Mouse (Mus musculus) thymus, postnatal 14 days (tissue): ENCODE measurements around the gene Aip.
"Not testable (repeated sequence)": the region's sequence is repeated elsewhere in the genome, so short reads cannot be mapped to it uniquely, and the experiment has no call there.

ENCODE experiments used
- DNase-seq: peaks from one replicate; pipeline ENCODE4 v3.0.0; 2021

The Aip gene

DNA sequence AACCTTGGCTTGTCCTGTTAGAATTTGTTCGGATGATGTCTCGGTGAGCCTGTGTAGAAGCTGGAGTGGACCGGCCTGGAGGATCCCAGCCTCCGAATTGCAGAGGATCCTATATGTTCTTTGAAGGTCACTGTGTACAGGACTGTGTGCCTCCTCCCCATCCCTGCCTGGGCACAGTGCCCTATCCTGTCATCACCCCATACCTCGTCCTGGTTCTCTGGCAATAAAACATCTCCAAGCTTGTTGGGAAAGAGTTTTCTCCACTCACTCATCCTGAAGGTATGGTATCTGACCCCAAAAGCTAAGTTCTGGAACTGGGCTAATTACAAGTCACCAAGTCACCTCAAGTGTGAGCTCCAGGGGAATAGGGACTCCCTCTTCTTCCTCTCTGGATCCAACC lies 38.6 kb downstream of the Aip start:
- DNase-seq: no peak

DNA sequence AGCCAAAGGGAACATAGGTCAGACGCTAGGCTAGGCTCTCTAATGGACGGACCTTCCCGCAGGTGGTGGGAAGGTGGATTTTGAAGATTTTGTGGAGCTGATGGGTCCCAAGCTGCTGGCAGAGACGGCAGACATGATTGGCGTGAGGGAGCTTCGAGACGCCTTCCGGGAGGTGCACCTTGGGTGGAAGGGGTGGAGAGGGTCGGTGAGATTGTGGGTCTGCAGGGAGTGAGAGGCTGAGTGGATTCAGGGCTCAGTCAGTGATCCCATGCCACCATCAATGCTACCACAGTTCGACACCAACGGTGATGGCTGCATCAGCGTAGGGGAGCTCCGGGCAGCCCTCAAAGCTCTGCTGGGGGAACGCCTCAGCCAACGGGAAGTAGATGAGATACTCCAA lies 39.5 kb downstream of the Aip start:
- DNase-seq: no peak

DNA sequence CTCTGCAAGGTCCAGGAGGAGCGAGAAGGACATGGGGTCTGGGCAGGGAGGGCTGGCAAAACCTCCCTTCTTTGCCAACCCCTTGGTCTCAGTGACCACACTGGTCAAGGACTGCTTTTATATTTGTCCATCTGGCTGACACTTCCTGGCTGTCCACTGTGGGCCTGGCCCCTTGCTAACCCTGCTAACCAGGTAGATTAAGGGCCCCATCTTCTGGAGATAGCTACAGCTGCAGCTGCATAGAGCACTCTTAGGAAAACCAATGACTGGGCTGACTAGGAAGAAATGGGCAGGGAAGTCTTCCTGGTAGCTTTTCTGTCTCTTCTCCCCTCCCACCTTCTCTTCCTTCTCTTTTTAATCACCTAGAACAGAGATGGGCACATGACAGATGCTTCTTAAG lies 40.7 kb downstream of the Aip start:
- no peak for DNase-seq

DNA sequence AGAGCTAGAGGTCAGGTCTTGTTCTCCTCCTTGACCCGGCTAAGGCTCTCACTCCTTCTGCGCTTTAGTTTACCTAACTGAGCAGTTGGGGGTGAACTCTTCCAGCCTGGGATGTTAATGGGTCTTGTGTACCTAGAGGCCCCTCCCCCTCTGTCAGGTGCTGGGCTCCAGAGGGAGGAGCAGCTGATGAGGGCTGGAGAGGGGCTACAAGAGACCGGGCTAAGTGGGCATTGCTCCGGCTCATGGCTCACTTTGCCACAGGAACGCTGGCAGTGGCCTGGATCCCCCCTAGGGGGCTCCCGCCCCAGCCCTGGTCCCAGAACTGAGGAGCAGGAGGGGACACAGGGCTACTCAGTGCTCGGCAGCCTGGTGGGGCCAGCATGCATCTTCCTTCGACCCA lies 41.8 kb downstream of the Aip start:
- no peak for DNase-seq

DNA sequence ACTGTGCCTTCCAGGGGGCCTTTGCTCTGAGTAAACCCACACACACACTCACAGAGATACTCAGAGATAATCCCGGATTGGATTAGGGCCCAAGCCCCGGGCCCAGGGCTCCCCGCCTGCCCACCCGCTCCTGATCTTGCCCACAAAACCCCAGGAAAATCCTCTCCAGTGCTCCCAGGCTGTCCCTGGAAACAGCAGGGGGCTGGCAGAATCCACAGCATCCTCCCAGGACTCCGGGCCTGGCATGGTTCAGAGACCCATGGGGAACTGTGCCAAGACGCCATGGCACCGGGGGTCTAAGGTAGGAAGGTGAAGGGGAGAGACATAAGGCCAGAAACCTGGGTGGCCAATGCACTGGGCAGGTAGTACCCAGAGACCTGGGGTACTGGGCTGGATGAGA lies 42.3 kb downstream of the Aip start:
- DNase-seq: no peak

DNA sequence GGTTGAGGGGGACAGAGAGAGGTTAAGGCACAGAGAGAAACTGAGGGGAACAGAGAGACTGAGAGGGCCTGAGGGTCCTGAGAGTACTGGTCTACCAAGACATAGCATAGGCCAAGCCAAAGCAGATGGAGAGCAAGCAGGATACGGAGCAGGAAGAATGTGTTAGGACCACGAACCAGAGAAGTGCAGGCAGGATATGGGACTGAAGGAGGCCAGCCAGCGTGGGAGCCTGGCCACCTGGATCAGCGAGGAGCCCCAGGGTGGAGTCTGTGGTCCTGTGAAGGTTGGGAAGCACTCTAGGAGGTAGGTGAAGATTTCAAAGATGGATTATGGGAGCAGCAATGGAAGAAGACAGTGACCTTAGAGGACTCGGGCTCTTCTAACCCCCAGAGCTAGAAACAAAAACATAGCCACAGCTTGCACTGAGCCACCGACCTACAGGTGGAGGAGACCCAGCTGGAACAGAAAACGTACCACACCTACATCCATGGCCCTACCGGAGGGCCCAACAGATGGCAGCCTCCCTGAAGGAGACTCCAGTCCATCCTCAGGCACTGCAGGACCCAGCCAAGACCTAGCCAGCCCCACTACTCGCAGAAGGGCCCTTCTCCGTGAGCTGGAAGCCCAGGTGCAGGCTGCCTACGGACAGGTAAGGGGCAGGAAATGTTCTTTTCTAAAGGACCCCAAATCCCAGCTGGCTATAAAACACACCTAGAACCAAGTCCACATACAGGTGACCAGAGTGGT lies 43.3 kb downstream of the Aip start:
- no peak for DNase-seq

DNA sequence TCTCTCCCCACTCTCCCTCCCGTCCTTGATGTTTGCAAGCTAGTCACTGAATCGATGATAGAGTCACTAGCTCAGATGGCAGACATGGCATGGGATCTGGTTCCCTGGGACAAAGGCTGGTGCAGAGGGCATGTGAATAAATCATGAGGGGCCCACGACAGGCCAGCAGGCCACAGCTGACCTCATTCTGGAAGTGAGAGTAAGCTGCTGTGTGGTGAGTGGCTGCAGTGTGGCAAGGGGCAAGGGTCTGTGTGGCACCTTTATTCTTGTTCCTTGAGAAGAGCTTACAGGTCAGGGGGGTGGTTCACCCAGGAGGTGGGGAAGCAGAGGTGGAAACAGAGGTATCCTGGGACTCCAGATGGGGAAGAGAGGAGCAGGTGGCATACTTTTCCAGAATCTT lies 44.3 kb downstream of the Aip start, which contains the start of gene Cabp2:
Cabp2 (plus strand) TSS at position 185 of the 400 bp plus-strand sequence.
- no peak for DNase-seq

DNA sequence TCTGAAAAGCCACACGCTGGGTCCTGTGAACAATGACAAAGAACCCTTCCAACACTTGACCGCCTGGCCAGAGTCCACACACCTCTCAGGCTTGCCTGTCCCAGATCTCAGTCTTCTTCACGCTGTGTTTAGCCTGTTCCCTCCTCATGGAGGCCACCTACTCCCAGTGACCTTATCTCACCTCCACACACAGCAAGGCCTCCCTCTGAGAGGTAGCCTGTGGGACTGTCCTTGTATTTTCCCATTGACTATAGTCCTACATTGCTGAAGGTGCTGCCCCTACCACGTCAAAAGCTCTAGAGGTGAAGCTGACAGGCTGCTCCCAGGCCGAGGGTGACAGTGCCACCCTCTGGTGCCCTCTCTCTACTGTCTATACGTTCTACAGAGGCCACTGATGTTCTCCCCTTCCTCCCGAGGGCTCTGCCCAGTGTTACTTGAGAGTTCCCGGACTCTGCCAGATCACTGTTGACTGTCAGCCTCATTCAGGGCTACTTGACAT lies 45.1 kb downstream of the Aip start:
- no peak for DNase-seq

DNA sequence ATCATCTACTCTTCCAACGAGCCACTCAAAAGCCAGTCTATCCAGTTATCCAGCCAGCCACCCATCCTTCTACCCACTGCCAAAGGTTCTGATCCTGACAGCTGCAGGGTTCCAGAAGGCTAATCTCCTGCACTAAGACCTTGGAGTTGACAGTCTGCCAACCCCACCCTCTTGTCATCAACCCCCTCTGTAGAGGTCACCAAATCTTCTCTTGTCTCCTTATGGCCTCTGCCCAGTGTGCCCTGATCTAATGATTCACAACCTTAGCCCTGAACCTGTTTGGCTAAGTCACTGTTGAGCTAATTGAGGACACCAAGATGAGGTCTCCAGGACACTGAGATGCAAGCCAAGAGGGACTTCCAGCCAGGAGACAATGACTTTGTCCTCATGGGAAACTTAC lies 46.1 kb downstream of the Aip start:
- DNase-seq: no peak

DNA sequence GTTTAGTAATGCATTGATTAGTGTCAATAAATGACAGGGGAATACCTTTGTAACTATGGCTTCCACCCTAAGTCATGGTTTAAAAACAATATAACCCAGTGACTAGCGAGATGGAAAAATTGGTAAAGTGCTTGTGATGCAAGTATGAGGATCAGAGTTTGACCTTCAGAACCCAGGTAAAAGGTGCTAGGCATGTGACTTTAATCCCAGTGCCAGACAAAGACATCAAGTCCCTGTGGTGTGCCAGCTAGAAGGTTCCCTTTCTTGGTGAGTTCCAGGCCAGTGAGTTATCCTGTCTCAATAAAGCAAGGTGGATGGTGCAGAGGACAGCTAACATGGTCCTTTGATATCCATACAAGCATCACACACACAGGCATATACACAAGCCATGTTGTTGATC lies 50.1 kb downstream of the Aip start:
- no peak for DNase-seq

DNA sequence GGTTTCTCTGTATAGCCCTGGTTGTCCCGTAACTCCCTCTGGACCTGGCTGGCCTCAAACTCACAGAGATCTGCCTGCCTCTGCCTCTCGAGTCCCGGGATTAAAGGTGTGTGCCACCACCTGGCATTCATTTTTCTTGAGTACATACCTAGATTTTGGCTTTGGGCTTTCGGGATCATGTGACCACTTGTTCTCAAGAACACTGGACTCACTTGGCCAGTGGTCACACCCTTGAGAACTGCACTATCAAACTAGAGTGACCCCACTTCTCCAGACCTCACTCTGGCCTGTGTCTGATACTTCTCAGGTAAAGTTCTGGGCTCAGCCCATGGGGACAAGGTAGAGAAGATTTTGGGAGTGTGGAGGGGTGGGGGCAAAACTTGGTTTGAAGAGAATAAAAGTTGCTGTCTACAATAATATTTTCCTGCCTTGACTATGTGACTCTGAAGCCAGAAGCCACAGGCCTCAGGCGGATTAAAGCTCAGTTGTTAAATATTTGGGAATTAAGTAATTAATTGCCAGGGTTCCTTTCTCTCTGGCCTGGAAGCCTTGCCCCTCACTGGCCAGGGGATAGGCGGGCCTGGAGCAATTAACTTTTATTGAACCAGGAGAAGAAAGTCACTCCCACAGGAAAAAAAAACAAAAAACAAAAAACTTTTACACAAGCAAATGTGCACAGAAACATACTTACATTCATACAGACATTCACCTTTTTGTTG lies 52.8 kb downstream of the Aip start:
- no peak for DNase-seq

DNA sequence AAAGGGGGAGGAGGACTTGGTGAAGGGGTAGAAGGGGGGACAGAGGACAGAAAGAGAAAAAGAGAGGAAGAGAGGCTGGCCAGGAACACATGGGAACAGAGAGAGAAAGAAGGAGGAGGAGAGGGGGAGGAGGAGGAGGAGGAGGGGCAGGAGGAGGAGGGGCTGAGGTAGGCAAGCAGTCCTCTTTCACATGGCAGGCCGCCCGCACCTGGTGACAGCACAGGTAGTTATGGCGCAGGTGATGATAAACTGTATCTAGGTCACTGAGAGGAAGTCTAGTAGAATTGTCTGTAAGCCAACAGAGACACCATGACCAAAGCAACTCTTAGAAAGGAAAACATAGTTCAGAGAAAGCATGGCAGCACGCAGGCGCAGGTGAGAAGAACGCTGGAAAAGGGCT lies 54.3 kb downstream of the Aip start:
- no peak for DNase-seq

DNA sequence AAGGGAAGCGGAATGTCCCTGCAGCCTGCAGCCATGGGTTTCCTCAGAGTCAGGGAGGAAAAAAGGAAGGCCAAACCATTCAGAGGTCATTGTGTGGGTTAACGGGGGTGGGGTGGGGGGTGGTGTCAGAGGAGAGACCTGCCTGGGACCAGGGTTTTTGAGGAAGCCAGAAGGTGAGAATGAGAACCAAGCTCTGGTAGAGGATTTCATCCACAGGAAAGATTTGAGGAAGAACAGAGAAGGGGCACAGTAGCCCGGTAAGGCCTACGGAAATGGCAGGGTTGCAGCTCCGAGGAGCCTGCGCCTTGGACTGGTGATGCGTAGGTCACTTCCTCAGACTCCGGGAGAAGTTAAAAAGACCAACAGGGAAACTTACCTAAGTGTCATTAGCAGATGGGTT lies 54.9 kb downstream of the Aip start:
- DNase-seq: no peak

DNA sequence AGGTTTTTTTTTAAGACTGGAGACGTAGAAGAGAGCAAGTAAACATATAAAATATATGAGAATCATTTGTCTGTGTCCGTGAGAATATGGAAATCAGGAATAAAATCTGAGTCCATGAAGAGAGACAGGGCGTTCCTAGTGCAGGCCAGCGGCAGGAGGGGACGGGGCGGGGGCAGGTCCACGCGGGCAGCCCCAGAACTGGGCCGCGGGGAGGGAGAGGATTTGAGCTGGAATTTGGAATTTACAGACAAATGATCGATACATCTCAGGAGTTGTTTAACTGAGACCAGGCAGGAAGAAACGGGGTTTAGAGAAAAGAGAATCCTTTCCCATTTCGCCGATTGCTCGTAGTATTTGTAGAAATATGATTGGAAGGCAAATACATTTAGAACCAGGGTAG lies 55.3 kb downstream of the Aip start:
- no peak for DNase-seq

DNA sequence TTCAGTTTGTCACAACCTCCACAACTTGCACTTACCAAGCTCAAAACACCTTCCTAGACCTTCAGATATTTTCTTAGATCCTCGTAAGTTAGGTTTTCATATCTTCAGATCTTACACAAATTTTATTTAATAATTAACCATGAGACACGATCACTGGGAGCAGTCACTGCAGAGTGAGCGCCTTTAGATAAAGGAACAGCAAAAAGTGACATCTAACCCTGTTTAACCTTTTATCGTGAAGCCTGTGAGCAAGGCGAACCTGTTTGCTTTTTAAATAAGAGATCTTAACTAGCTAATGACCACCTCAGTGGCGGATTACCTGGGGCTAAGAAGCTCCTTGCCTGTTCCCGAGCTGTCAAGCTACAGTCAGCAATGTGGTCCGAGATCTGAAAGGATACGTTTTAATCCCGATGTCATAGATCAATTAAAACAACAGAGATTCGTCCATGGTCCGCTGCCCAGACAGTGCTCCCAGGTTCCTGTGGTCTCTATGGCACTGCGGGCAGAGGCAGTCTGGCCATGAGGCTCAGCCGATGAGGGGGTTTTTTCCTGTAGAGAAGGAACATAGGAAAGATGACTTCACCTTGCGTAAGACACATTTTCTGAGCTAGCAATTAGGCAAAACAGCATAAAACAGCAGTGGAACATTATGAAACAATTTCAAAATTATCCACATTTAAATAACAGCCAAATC lies 56.8 kb downstream of the Aip start:
- DNase-seq: no peak

DNA sequence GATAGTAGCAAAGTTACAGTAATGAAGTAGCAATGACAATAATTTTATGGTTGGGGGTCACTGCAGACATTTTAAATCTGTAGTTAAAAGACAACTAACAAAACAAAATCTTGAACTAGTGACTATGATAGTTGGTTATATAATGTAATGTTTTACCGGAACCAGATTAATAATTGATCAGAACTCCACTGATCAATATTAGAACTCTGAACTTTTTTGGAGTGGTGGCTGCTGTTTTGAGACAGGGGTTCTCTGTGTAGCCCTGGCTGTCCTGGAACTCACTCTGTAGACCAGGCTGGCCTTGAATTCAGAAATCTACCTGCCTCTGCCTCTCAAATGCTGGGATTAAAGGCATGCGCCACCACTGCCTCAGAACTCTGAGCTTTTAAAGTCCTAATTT lies 57.4 kb downstream of the Aip start:
- DNase-seq: not testable (repeated sequence)

DNA sequence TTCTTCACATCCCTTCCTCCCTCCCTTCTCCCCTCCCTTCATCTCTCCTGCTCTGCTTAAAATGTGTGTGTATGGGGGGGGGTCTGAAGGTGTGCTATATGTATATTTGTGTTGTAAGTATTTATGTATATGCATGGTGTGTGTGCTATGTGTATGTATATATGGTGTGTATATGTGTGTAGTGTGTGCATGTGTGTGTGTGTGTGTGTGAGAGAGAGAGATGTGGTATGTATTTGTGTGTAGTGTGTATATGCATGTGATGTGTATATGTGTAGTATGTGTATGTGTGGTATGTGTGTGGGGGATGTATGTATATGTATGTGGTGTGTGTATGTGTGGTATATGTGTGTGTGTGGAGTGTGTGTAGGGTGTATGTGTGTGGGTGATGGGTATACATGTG lies 58.8 kb downstream of the Aip start:
- DNase-seq: no peak

DNA sequence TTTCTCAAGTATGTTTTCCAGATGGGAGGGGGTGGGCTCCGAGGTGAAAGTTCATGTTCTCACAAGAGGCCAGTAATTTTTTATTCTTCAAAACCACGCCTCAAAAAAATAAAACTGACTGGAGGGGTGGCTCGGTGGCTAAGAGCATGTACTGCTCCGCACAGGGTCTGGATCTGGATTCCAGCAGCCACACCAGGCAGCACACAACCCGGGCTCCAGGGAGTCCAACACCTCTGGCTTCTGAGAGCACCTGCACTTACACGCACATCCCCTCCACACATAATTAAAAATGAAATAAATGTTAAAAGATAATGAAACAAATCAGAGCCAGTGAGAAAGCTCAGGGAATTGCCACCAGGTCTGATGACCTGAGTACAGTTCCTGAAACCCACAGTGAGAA lies 59.4 kb downstream of the Aip start:
- no peak for DNase-seq

DNA sequence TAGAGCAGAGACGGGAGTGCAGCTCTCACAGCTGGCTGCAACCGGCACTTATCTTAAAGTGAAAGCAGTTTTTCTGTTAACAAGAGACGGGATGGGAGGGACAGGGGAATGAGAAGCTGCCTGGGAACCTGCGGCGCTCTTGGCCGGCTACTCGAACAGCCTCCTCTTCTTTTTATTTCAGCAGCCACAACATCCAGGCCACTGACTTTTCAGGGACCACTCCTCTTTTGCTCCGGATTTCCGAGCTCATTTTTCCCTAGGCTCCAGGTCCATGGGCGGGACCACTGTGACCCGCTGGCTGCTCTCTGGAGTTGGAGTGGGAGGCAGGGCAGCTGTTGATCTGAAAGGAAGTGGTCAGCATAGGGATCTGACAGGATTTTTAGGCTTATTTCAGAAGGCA lies 61.2 kb downstream of the Aip start:
- not testable (repeated sequence) for DNase-seq
